Mouse (Mus musculus): ENCODE results near the gene Iqgap3.

- TF ChIP-seq CTCF (IDR thresholded peaks at IDR 0.05; ENCODE audit: borderline replicate concordance, insufficient read depth, low read length) = no peak
- no peak for TF ChIP-seq POLR2A (IDR thresholded peaks at IDR 0.05; ENCODE audit: low read depth, low read length)
Observed at GRCm38 (mm10) chr3:88145952-88146351, 64.2 kb downstream of the Iqgap3 start.

Measured in embryonic fibroblast, embryonic 13.5 days (primary cell).